Mouse (Mus musculus): ENCODE data around the gene Spred2.

Spred2 gene

GRCm38 (mm10) chr11:19923888-19924756 is at the start of gene Spred2:
Gene Spred2, plus strand, starts transcription at chr11:19924375.
- peak; percentile 87 for DNase-seq

DNA sequence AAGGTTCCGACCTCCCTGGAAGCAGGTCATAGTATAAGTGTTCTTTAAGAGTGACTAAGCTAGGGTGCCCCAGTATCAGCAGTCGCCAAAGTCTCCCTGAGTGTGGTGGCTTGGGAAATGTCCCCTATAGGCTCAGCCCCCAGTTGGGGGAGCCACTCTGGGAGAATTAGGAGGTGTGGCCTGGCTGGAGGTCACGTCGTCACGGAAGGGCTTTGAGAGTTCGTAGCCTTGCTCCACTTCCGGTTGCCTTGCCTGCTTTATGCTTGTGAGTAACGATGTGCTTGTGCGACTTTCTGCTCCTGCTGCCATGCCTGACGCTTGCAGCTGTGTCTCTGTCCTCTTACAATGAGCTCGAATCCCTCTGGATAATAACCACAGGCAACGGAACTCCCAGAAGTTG is 48.6 kb upstream of the Spred2 start:
- no peak for DNase-seq

GRCm38 (mm10) chr11:19875964-19876363 is 48.2 kb upstream of the Spred2 start:
- DNase-seq: no peak

DNA sequence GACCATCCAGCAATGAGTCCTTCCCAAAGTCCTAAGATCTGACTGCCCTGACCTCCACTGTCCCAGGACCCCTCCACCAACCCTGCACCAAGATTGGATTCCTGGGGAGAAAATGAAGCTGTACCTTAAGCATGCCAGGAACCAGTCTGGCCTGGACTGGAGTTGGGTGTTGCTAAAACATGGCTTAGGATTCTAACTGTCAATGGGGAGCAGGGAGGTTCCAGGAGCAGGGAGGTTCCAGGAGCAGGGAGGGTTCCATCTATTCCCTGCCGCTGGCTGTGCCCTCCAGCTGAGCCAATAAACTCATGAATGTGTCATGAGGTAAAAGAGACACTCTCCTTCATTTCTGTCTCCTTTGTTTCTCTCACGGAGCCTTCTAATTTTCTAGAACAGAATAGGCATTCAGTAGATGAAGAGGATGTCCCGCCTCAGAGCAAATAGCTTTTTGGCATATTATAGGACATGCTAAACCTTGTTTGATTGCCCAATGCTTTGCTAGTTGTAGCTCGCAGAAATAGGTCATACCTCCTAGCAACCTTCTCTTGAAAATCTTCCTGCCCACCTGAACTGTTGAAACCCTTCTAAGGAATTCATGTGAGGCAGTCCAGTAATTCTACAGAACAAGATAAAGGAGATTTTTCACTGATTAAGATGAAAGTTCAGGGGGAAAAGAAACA is 46.8 kb upstream of the Spred2 start:
- no peak for DNase-seq

DNA sequence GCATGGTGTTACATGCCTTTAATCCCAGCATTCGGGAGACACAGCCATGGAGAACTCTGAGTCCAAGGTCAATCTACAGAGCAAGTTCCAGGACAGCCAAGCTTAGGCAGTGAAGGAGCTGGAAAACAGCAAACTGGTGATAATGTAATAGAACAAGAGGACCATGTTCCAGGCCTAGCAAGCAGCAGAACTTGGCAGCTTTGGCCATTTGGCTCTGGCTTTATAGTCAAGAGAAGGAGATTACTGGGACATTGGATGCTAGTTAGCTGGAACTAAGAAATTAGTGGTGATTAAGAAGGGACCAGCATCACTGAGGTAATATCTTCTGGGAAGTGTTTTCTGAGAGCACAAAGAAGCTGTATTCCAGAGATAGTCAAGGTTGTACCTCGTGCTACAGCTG is 42.8 kb upstream of the Spred2 start:
- no peak for DNase-seq

DNA sequence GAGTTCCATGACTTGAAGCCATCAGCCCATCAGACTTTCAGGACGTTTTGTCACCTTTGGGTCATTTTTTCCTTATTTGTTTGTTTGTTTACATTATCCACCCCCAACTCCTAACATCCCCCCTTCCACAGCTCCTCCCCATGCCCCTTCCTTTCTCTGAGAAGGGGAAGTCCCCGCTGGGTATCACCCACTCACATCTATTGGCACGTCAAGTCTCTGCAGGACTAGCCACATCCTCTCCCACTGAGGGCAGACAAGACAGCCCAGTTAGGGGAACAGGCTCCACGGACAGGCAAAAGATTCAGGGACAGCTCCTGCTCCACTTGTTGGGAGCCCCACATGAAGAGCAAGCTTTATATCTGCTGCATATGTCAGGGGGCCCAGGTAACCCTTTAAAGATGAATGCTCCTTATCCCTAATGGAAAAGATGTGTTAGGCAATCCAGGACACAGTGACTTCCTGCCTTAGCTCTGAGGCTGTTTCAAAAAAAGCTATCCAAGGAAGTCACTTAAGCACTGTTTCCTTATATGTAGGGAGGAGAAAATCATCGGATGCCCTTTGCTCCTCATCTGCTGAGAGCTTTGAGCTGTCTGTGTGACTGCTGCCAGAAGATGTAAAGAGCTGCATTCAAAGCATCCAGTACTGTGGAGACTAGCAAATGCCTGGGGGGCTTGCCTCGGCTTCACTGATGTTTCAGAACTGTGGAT is 33.3 kb upstream of the Spred2 start:
- no peak for DNase-seq

DNA sequence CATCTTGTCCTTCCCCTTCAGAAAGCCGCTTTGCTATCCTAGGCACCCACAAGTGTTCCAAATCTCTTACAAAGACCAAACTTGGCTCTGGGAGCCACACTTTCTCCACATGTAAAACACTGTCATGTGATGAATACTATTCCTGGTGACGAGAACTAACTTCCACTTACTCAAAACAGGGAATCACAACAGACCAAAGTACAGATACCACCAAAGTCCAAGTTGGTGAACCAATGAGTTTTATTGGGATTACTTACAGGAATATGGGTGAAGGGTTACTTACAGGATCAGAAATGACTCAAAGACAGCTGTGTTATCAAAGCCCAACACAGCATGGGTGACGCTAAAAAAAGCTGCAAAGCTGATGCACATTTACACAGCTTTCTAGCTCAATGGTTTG is 30.9 kb upstream of the Spred2 start:
- DNase-seq: no peak

- peak; percentile 90 to 91 for DNase-seq
These were observed 24.6 kb upstream of the Spred2 start for GRCm38 (mm10) chr11:19899621-19900020.

- DNase-seq: peak; percentile 74 to 75
These were observed 23.5 kb upstream of the Spred2 start for GRCm38 (mm10) chr11:19900712-19901111.

DNA sequence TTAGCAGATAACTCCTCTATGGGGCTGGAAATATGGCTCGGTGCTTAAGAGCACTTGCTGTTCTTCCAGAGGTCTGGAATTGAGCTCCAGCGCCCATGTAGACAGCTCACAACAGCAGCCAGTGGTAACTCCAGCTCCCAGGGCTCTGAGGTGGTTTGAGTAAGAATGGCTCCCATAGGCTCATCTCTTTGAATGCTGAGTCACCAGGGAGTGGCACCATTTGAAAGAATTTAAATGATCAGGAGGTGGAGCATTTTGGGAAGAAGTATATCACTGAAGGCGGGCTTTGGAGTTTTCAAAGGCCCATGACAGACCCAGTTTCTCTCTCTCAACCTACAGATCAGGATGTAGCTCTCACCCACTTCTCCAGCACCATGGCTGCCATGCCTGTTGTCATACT is 13.0 kb upstream of the Spred2 start:
- no peak for DNase-seq

DNA sequence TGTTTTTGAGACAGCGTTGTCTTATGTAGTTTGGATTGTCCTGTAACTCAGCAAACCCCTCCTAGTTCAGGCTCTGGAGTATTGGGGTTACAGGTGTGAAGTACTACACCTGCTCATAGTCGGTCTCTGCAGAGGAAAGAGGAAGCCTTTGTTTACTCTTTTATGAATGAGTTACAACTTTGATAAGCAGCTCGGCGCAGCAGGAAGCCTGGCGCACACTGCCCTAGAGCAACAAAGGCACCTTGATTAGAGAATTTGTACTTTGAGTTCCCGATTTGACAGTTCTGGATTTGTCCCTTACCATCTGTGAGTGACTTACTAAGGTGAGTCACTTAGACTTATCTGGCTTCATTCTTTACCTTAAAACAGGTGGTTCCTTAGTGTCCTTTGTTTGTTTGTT is 12.0 kb upstream of the Spred2 start:
- no peak for DNase-seq

DNA sequence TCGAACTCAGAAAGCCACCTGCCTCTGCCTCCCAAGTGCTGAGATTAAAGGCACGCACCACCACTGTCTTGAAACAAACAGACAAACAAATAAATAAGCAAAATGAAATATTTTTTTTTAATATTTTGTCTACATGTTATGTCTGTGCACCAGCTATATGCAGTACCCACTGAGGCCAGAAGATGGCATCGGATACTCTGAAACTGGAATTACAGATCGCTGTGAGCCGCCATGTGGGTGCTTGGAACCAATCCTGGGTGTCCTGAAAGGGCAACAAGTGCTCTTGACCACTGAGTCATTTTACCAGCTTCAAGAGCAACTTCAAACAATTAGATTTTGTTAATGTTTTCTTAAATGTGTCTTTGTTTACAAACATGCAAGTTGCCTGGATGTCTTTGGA is 11.5 kb upstream of the Spred2 start:
- no peak for DNase-seq

DNA sequence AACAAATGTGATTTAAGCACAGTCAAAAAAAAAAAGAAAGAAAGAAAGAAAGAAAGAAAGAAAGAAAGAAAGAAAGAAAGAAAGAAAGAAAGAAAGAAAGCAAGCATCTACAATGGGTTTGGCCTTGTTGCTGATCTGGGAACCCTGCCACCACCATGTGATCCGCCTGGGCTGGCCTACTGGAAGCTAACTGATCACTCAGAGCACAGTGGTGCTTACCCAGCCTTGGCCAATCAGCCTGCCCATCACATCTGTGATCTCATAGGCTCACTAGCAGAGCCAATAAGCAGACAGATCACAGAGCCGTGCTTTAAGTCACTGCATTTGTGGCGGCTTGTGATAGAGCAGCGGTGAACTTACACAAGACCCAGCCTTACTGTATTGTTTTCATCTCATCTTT is 10.4 kb upstream of the Spred2 start:
- DNase-seq: no peak

GRCm38 (mm10) chr11:19917381-19918245 is 6.6 kb upstream of the Spred2 start:
- peak; percentile 60 to 69 for DNase-seq

GRCm38 (mm10) chr11:19918246-19918540 is 6.0 kb upstream of the Spred2 start:
- no peak for DNase-seq

- peak in 1 of 2 experiments; percentile 51 for DNase-seq
These were observed 4.8 kb upstream of the Spred2 start for GRCm38 (mm10) chr11:19919460-19919784.

DNA sequence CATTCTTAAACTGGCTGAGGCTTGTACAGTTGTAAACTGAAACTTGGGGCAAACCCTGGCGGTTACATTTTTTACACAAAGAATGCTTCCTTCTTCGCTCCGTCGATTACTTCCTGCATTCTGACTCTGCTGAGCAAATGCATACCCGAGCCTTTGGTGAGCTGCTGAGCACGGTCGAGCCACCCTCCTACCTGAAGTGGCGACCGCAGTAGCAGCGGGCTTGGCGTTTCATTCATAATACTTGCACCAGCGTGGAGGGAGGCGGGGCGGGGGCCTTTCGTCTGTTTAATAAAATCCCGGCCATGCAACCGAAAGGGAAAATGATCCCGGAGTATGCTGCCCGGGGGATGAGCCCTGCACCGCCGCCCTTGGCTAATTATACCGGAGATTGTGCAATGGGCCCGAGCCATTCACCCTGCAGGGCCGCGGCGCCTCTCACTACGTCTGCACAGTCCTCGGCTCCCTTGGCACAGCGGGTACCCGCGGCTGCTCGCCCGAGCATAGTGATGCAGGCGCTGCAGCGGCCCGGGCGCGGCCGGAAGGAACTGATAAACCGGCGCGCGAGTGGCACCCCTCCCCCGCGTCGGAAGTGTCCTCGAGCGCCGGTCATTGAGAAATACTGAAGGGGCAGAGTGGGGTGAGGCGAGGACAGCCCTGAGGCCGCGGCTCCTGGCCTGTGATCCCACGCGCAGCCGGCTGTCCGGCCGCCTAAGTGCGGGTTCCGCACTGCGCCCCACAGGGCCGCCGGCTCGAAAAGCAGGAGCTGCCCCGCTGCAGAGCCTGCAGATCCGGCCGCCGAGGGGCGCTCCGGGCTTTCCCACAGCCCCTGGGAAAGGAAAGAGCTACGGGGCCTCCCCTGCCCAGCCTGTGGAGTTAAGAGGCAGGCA is 4.1 kb upstream of the Spred2 start:
- DNase-seq: peak; percentile 89 to 91

GRCm38 (mm10) chr11:19921723-19922122 is 2.5 kb upstream of the Spred2 start:
- no peak for DNase-seq

- no peak for DNase-seq
These were observed 2.0 kb upstream of the Spred2 start for GRCm38 (mm10) chr11:19922208-19922607.

GRCm38 (mm10) chr11:19924757-19925148 is 578 bp downstream of the Spred2 start:
- no peak for DNase-seq

DNA sequence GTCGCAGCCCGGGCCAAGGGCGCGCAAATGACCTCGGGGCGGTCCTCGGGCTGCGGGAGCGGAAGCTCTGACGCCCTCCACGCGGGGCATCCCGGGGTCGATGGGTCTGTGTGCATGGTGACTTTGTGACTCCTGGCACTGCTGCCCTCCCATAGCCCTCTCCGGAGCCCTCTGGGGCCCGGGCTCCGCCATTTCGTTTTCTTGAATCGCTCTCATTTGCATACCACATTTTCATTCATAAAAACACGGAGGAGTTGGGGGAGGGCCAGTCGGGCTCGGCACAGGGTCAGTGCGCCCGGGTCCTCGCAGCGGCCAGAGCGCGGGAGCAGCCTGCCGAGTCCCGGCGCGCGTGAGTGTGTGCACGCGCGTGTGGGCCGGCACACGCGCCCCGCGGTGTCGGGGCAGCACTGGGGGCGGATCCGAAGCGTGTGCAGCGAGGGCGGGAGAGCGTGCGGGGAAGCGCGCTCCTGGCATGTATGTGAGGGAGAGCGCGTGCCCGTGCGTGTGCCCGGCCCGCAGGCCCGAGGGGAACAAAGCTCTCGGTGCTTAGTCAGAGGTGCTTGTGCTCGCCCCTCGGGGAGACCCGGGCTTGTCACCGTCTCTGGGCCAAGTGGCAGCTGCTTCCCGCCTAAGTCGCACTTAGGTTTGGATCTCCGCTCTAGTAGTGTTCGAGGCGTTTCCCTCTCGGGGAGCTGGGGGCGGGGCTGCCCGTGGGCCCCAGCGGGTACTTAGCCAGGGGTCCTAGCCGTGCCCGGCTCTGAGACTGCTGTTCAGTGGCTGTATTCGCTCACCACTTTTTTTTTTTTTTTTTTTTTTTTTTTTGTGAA is 1.2 kb downstream of the Spred2 start:
- DNase-seq: peak; percentile 88 to 89
